Mouse (Mus musculus): ENCODE data around the gene Gm3755.
A peak's percentile ranks its signal among the peaks of the same experiment; 100 is the strongest.
"Not testable (repeated sequence)": the region's sequence is repeated elsewhere in the genome, so short reads cannot be mapped to it uniquely, and the experiment has no call there.

Gm3755 gene

DNA sequence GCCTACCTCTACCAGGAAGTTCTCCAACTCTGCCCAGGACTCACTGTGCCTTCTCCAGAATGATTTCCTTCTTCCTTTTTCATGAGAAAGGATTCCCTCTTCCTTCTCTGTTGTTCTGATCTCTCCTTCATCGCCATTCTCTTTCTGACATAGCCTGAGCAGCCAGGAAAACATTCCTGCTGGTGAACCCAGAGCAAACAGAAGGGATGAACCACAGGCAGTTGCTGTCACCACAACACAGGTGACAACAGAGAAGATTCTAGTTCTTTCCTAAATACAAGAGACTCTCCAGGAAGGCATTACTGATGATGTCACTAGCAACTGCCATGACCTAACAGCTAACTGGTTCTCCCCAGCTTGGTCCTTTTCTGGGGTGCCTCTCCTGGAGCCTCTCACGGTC lies at the start of gene Gm3755:
Gene Gm3755, minus strand, starts transcription at position 101 of the 400 bp plus-strand sequence.
- not testable (repeated sequence) for DNase-seq

DNA sequence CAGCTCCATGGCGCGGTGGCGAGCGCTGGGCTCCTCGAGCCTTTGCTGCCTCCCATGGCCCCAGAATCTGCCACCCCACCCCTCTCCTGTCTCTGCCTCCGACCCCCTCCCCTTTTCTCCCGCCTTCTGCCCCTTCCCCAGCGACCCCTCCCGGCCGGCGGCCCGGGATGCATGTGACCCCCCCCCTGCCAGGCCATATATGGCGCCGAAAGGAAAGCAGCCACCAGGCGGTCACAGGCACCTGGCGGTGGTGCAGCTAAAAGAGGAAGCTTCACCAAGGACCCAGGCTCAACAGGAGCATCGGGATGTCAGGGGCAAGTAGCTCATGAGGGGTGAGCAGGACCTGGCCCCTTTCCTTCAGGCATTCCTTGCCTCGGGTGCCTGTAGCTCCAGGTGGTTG lies 38.0 kb upstream of the Gm3755 start:
- peak; percentile 6 to 19 for DNase-seq

- not testable (repeated sequence) for DNase-seq
Observed at GRCm38 (mm10) chr14:7483662-7484061, 32.9 kb upstream of the Gm3755 start, which contains the start of gene Gm3752. Gene Gm3752, minus strand, starts transcription at chr14:7483762.

DNA sequence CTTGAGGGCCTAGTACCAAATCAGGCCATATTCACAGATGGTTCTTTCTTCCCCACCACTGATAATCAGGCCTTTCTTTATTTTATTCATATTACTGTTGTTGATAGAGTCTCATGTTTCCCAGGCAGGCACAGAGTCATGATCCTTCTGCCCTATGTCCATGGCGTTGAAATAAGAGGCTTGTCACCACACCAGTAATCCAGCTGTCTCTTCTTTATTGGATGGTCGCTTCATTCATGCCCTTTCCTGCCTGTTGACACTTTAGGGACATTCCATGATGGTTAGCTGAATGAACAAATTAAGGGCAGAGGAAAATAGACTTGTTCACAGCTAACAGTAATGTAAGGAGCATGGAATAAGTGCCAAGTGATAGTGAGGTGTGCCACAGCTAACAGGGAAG lies 28.2 kb downstream of the Gm3755 start:
- not testable (repeated sequence) for DNase-seq
